Mouse (Mus musculus) ES-E14 (cell line): ENCODE data around the gene Gdnf.

Source experiments
- CHD2 ChIP-seq: IDR thresholded peaks from 2 replicates; pipeline ENCODE4 v1.6.1; 2014; ENCODE audit warnings: mild to moderate bottlenecking, low read depth, low read length, inconsistent platforms
- MAFK ChIP-seq: IDR thresholded peaks from 2 replicates; pipeline ENCODE4 v1.6.1; 2014; ENCODE audit warnings: mild to moderate bottlenecking, low read depth, low read length, inconsistent platforms; ENCODE audit not compliant: insufficient read depth
- ZC3H11A ChIP-seq: IDR thresholded peaks from 2 replicates; pipeline ENCODE4 v1.6.1; 2012; ENCODE audit warnings: low read depth, mild to moderate bottlenecking, inconsistent platforms, low read length, borderline replicate concordance
- ZNF384 ChIP-seq: IDR thresholded peaks from 2 replicates; pipeline ENCODE4 v1.6.1; 2012; ENCODE audit warnings: low read depth, low read length, inconsistent platforms

GRCm38 (mm10) chr15:7862890-7863289, 52.2 kb downstream of the Gdnf start:
- TF ChIP-seq ZNF384: no peak
- no peak for TF ChIP-seq MAFK
- no peak for TF ChIP-seq ZC3H11A
- TF ChIP-seq CHD2: no peak
